Mouse (Mus musculus): Measurements from ENCODE around the gene Xpnpep2. TPM values are rescaled to one million over a fixed set of nuclear protein-coding genes. Genes with fewer than 3 reads are reported as not detected.
A peak's percentile ranks its signal among the peaks of the same experiment; 100 is the strongest.

Gene Xpnpep2
- polyA plus RNA-seq, 1 experiment from 2014 or later, result 1.2 TPM

- Histone ChIP-seq H3K4me1 (ENCODE audit: control insufficient read depth, insufficient read depth, low read length) (0 out of 2 replicates have a peak, but pooled peaks cover 4% of the 10 kb centered on the region), H3K4me2 (replicated peaks; ENCODE audit: low read depth, low read length) (no peak overlapping the region), H3K36me3 (ENCODE audit: control insufficient read depth, insufficient read depth, low read length) (no peaks in the 10 kb centered on the region), H3K9me3 (ENCODE audit: control insufficient read depth, low read depth, low read length) (no peaks in the 10 kb centered on the region), H3K4me3 (ENCODE audit: low read depth, low read length) (no peak overlapping the region), H3K9ac (replicated peaks; ENCODE audit: low read depth, low read length) (no peak overlapping the region), H3K27ac (ENCODE audit: low read length) (no peak overlapping the region), H3K27me3 (ENCODE audit: control insufficient read depth, insufficient read depth, low read length) (no peaks in the 10 kb centered on the region)
- ATAC-seq (ENCODE audit: insufficient number of reproducible peaks, insufficient read depth, low FRiP score, low read depth), result no peak
- whole genome bisulfite sequencing, result 85% methylated on average over 3 of the region's 3 CpGs
Measured at GRCm38 (mm10) chrX:48106226-48106625, 2.3 kb upstream of the Xpnpep2 start.

DNA sequence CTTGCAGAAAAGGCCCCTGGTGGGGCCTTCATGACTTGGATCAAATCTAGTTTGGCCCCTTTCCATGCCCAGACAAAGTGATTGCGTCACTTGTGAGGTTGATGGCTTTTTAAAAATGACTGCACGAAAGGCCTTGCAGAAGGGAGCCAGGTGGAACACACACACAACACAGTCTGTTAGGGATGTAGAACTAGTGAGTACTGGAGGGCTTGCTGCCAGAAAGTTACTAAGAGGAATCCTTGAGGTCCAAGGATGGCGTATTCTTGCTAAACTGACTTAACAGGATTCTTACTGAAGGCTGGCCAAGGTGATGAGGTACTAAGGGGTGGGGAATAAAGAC lies 761 bp downstream of the Xpnpep2 start:
- no peaks in the 10 kb centered on the region for H3K9me3 ChIP-seq (ENCODE audit: control insufficient read depth, low read depth, low read length)
- WGBS, result 64% methylated on average over 3 of the region's 3 CpGs
- no peak overlapping the region for H3K27ac ChIP-seq (ENCODE audit: low read length)
- H3K4me1 ChIP-seq (ENCODE audit: control insufficient read depth, insufficient read depth, low read length), result 0 out of 2 replicates have a peak, but pooled peaks cover 4% of the 10 kb centered on the region
- no peaks in the 10 kb centered on the region for H3K27me3 ChIP-seq (ENCODE audit: control insufficient read depth, insufficient read depth, low read length)
- H3K9ac ChIP-seq (replicated peaks; ENCODE audit: low read depth, low read length), result no peak overlapping the region
- H3K4me2 ChIP-seq (replicated peaks; ENCODE audit: low read depth, low read length), result no peak overlapping the region
- ATAC-seq (ENCODE audit: insufficient number of reproducible peaks, insufficient read depth, low FRiP score, low read depth), result no peak
- H3K4me3 ChIP-seq (ENCODE audit: low read depth, low read length), result no peak overlapping the region
- H3K36me3 ChIP-seq (ENCODE audit: control insufficient read depth, insufficient read depth, low read length), result no peaks in the 10 kb centered on the region

- H3K9me3 ChIP-seq (ENCODE audit: control insufficient read depth, low read depth, low read length), result no peaks in the 10 kb centered on the region
- no peak for ATAC-seq (ENCODE audit: insufficient number of reproducible peaks, insufficient read depth, low FRiP score, low read depth)
- no peaks in the 10 kb centered on the region for H3K36me3 ChIP-seq (ENCODE audit: control insufficient read depth, insufficient read depth, low read length)
- H3K27ac ChIP-seq (ENCODE audit: low read length), result no peak overlapping the region
- no peaks in the 10 kb centered on the region for H3K27me3 ChIP-seq (ENCODE audit: control insufficient read depth, insufficient read depth, low read length)
- no peak overlapping the region for H3K4me2 ChIP-seq (replicated peaks; ENCODE audit: low read depth, low read length)
- H3K9ac ChIP-seq (replicated peaks; ENCODE audit: low read depth, low read length), result no peak overlapping the region
- H3K4me1 ChIP-seq (ENCODE audit: control insufficient read depth, insufficient read depth, low read length), result no peaks in the 10 kb centered on the region
- H3K4me3 ChIP-seq (ENCODE audit: low read depth, low read length), result no peak overlapping the region
Measured at GRCm38 (mm10) chrX:48119294-48119693, 10.8 kb downstream of the Xpnpep2 start.

GRCm38 (mm10) chrX:48124132-48125071 lies 15.9 kb downstream of the Xpnpep2 start:
- no peak overlapping the region for H3K4me3 ChIP-seq (ENCODE audit: low read depth, low read length)
- no peaks in the 10 kb centered on the region for H3K4me1 ChIP-seq (ENCODE audit: control insufficient read depth, insufficient read depth, low read length)
- no peaks in the 10 kb centered on the region for H3K27me3 ChIP-seq (ENCODE audit: control insufficient read depth, insufficient read depth, low read length)
- H3K36me3 ChIP-seq (ENCODE audit: control insufficient read depth, insufficient read depth, low read length), result no peaks in the 10 kb centered on the region
- WGBS, result 28% methylated on average over 17 of the region's 17 CpGs
- no peak overlapping the region for H3K27ac ChIP-seq (ENCODE audit: low read length)
- H3K9me3 ChIP-seq (ENCODE audit: control insufficient read depth, low read depth, low read length), result no peaks in the 10 kb centered on the region
- H3K4me2 ChIP-seq (replicated peaks; ENCODE audit: low read depth, low read length), result peak overlapping the region; percentile 23; the same call in 1 of the 2 replicates
- H3K9ac ChIP-seq (replicated peaks; ENCODE audit: low read depth, low read length), result no peak overlapping the region
- ATAC-seq (ENCODE audit: insufficient number of reproducible peaks, insufficient read depth, low FRiP score, low read depth), result no peak

DNA sequence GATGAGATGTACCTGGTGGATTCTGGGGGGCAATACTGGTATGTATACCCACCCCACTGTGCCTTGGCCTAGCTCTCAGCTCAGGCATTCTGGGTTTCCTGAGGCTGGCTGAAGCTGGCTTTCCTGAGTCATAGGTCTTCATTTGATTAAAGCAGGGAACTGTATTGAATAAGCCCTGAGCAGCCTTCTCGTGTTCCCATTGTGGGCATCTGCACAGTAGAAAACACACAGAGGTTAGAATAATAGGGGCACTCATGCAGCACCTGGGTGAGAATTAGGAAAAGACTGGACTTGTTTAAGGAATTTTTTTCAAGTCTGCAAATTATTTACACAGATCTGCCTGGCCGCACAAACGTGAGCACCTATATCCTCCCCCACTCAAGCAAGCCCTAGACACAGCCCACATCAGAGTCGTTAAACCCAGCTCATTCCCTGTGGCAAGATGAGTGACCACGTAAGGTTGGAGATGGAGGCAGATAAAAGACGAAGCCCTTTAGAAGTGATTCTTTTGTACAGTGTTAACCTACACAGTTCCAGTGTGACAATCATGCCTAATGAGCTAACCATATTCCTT lies 18.5 kb downstream of the Xpnpep2 start:
- H3K36me3 ChIP-seq (ENCODE audit: control insufficient read depth, insufficient read depth, low read length), result no peaks in the 10 kb centered on the region
- no peaks in the 10 kb centered on the region for H3K9me3 ChIP-seq (ENCODE audit: control insufficient read depth, low read depth, low read length)
- H3K4me3 ChIP-seq (ENCODE audit: low read depth, low read length), result no peak overlapping the region
- no peak for ATAC-seq (ENCODE audit: insufficient number of reproducible peaks, insufficient read depth, low FRiP score, low read depth)
- 64% methylated on average over 6 of the region's 6 CpGs for WGBS
- no peaks in the 10 kb centered on the region for H3K4me1 ChIP-seq (ENCODE audit: control insufficient read depth, insufficient read depth, low read length)
- H3K9ac ChIP-seq (replicated peaks; ENCODE audit: low read depth, low read length), result no peak overlapping the region
- H3K27me3 ChIP-seq (ENCODE audit: control insufficient read depth, insufficient read depth, low read length), result no peaks in the 10 kb centered on the region
- H3K27ac ChIP-seq (ENCODE audit: low read length), result no peak overlapping the region
- H3K4me2 ChIP-seq (replicated peaks; ENCODE audit: low read depth, low read length), result no peak overlapping the region

DNA sequence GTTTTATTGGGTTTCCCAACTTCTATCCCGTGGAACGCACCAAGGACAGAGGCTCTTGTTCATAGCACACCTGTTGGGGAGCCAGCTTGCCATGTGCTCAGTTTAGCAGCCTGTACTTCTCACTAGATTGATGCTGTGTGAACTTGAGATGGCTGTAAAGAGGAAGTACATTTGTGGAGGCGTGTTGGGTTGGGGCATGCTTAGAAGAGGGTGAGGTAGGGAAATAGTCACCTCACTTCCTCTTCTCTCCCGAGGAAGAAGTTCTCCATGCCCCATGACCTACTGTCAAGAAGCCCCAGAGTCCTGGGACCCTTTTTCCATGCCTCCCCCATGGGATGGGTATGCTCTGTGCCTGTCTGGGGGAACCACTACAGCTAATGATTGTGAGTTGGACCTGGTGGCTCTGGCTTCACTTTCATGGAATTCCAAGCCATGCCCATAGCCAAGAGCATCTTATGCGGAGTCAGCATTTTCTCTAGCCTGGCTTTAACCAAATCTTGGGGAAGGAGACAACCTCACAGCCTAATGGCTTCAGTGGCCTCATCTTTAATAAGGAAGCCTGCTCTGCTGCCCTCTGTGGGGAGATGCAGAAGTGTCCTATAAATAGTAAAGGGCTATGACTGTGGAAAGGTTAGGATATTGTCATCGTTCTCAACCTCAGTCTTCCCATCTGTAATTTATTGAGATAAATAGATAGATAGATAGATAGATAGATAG lies 19.1 kb downstream of the Xpnpep2 start:
- Histone ChIP-seq H3K27ac (ENCODE audit: low read length) (no peak overlapping the region), H3K4me2 (replicated peaks; ENCODE audit: low read depth, low read length) (no peak overlapping the region), H3K4me1 (ENCODE audit: control insufficient read depth, insufficient read depth, low read length) (no peaks in the 10 kb centered on the region), H3K27me3 (ENCODE audit: control insufficient read depth, insufficient read depth, low read length) (no peaks in the 10 kb centered on the region), H3K4me3 (ENCODE audit: low read depth, low read length) (no peak overlapping the region), H3K9me3 (ENCODE audit: control insufficient read depth, low read depth, low read length) (no peaks in the 10 kb centered on the region), H3K9ac (replicated peaks; ENCODE audit: low read depth, low read length) (no peak overlapping the region), H3K36me3 (ENCODE audit: control insufficient read depth, insufficient read depth, low read length) (no peaks in the 10 kb centered on the region)
- 74% methylated on average over 6 of the region's 6 CpGs for WGBS
- ATAC-seq (ENCODE audit: insufficient number of reproducible peaks, insufficient read depth, low FRiP score, low read depth), result no peak

GRCm38 (mm10) chrX:48129167-48129566 lies 20.6 kb downstream of the Xpnpep2 start:
- WGBS, result 100% methylated on average over 1 of the region's 1 CpGs
- Histone ChIP-seq H3K4me3 (ENCODE audit: low read depth, low read length) (no peak overlapping the region), H3K27me3 (ENCODE audit: control insufficient read depth, insufficient read depth, low read length) (no peaks in the 10 kb centered on the region), H3K9me3 (ENCODE audit: control insufficient read depth, low read depth, low read length) (no peaks in the 10 kb centered on the region), H3K27ac (ENCODE audit: low read length) (no peak overlapping the region), H3K4me1 (ENCODE audit: control insufficient read depth, insufficient read depth, low read length) (no peaks in the 10 kb centered on the region), H3K36me3 (ENCODE audit: control insufficient read depth, insufficient read depth, low read length) (no peaks in the 10 kb centered on the region), H3K4me2 (replicated peaks; ENCODE audit: low read depth, low read length) (no peak overlapping the region), H3K9ac (replicated peaks; ENCODE audit: low read depth, low read length) (no peak overlapping the region)
- no peak for ATAC-seq (ENCODE audit: insufficient number of reproducible peaks, insufficient read depth, low FRiP score, low read depth)

GRCm38 (mm10) chrX:48136935-48137334 lies 28.4 kb downstream of the Xpnpep2 start:
- H3K36me3 ChIP-seq (ENCODE audit: control insufficient read depth, insufficient read depth, low read length), result no peaks in the 10 kb centered on the region
- H3K4me2 ChIP-seq (replicated peaks; ENCODE audit: low read depth, low read length), result no peak overlapping the region
- no peak for ATAC-seq (ENCODE audit: insufficient number of reproducible peaks, insufficient read depth, low FRiP score, low read depth)
- H3K9me3 ChIP-seq (ENCODE audit: control insufficient read depth, low read depth, low read length), result no peaks in the 10 kb centered on the region
- 75% methylated on average over 4 of the region's 4 CpGs for WGBS
- no peak overlapping the region for H3K27ac ChIP-seq (ENCODE audit: low read length)
- H3K9ac ChIP-seq (replicated peaks; ENCODE audit: low read depth, low read length), result no peak overlapping the region
- H3K4me1 ChIP-seq (ENCODE audit: control insufficient read depth, insufficient read depth, low read length), result no peaks in the 10 kb centered on the region
- H3K27me3 ChIP-seq (ENCODE audit: control insufficient read depth, insufficient read depth, low read length), result no peaks in the 10 kb centered on the region
- H3K4me3 ChIP-seq (ENCODE audit: low read depth, low read length), result no peak overlapping the region

Data from stomach, embryonic 14.5 days (tissue).